Mouse (Mus musculus) retina, adult 2 months (tissue): ENCODE data around the gene Foxb2.
"Not testable (repeated sequence)": the region's sequence is repeated elsewhere in the genome, so short reads cannot be mapped to it uniquely, and the experiment has no call there.

ENCODE experiments used
- DNase-seq: peaks from one replicate; pipeline ENCODE4 v3.0.0-alpha.2; 2012; ENCODE audit warnings: low read depth, low spot score

Gene Foxb2

GRCm38 (mm10) chr19:16873221-16873861 lies at the start of gene Foxb2:
Gene Foxb2 (minus strand): TSS chr19:16873805.
- DNase-seq: no peak

DNA sequence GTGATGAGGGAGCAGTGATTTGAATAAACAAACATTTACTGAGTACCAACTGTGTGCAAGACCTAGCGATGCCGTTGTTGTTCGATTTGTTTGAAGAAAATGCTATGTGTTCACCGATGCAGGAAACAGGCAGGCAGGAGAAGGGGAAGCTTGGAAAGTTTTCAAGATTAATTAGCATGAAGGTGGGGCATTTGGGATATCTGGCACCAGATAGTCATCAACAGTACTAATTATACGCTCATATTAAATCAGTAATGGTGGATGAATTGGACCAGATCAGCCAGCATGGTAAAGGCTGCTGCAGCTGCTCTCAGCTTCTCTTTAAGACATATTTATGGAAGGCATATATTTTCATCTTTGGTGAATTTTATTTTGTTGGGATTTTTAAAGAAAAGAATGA lies 37.9 kb upstream of the Foxb2 start:
- no peak for DNase-seq

DNA sequence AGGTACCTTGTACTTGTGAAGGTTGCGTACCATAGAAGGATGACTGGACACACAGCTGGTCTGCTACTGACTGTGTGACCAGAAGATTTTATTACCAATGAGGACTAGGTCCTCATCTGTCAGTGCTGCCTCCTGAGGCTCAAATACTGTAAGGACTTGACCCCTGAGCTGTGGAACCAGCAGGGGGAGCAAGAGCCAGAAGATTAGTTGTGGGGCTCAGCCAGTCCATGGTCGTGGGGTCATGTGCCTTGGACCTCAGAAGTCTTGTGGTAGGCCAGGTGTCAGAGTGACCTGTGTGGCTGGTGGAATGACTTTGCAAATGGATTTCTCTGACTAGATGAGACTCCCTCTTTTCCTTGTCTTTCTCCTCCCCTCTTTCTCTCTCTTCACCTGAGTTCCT lies 29.5 kb upstream of the Foxb2 start:
- no peak for DNase-seq

GRCm38 (mm10) chr19:16899716-16900115 lies 26.1 kb upstream of the Foxb2 start:
- no peak for DNase-seq

DNA sequence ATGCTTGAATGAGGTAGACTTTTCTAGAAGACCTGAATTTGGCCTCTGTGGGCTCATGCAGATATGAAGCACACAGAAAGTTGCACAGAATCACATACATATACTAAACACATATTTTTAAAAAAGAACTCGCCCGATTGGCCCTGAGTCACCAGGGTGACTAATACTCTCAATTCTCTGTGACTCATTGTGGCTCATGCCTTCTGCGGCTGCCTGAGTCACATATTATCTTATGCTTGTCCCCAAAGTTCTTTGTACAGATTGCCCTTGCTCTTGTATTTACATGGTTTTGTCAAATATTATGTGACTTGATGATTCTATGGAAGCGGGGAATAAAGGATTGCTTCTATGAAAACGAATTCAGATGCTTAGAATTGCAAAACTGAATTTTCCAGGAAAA lies 25.0 kb upstream of the Foxb2 start:
- DNase-seq: no peak

DNA sequence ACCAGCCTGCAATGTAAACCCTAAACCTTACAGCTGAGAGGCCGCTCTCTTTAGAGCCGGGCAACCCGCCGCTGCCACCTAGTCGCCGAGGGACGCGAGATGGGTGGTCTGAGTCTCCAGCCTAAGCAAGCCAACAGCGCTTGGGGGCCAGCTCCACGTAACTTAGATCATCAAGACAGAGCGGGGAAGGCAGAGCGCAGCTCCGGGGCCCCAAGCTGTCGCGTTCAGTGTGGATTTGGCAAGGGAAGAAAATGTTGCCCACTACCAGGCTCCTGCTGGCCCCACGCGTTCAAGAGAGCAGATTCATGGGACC lies 2.8 kb upstream of the Foxb2 start:
- no peak for DNase-seq

GRCm38 (mm10) chr19:16875631-16876457 lies 2.2 kb upstream of the Foxb2 start:
- DNase-seq: no peak

DNA sequence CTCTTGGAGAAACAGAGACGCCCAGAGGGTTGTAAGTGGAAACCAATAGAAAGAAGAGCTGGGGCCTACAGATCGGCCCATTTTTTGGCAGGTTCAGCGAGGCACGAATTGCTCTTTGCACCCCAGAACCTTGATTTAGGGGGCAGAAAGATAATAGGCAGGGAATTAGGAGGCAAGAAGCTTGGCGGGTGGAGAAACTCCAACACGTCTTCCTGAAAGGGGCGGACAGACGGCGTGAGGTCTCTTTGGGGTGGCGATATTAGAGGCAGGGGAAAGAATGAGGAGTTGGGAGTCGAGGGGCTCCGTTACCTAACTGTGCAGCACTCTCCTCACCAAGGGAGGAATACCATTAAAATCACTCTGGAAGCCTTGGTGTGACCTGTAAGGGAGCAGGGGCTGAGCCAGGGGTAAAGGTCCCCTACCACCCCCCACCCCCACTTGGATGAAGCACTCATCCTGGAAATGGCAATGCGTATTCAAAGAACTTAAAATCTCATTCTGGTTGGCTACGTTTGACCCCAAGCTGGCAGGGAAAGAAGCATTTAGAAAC lies 1.5 kb upstream of the Foxb2 start:
- DNase-seq: no peak

- DNase-seq: no peak
Measured at GRCm38 (mm10) chr19:16873942-16874861, 597 bp upstream of the Foxb2 start.

DNA sequence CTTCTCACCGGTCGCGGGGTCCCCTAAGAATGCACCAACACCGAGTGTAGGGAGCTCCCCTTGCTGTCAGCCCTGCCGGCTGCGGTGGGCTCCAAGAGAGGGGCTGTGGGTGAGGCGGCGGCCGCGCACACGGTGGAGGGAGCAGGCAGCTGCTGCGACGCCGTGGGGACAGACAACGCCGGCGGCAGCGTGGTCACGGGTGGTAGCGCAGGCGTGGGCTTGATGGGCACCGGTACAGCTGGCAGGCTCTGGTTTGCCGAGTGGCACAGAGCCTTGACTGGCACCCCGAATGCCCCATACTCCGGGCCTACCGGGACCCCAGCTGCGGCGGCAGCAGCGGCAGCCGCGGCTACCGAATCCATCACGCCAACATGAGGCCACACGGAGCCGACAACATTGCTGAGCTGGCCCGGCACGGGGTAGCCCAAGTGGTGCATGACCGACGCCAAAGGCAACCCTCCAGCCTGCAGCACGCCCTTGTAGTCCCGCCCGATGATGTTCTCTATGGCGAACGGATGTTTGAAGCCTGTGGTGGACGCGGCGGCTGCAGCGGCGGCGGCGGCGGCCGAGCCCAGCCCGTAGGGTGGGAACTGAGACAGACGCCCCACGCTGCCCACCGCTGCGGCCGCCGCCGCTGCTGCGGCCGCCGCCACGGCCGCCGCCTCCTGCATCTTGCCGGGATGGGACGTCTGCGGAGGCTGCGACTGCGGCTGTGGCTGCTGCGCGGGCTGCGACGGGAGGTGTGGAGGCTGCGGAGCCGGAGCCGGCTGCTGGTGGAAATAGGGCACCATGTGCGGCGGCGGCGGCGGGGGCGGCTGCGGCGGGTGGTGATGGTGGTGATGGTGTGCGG lies 1.0 kb downstream of the Foxb2 start:
- no peak for DNase-seq

GRCm38 (mm10) chr19:16871192-16871760 lies 2.3 kb downstream of the Foxb2 start:
- DNase-seq: no peak

DNA sequence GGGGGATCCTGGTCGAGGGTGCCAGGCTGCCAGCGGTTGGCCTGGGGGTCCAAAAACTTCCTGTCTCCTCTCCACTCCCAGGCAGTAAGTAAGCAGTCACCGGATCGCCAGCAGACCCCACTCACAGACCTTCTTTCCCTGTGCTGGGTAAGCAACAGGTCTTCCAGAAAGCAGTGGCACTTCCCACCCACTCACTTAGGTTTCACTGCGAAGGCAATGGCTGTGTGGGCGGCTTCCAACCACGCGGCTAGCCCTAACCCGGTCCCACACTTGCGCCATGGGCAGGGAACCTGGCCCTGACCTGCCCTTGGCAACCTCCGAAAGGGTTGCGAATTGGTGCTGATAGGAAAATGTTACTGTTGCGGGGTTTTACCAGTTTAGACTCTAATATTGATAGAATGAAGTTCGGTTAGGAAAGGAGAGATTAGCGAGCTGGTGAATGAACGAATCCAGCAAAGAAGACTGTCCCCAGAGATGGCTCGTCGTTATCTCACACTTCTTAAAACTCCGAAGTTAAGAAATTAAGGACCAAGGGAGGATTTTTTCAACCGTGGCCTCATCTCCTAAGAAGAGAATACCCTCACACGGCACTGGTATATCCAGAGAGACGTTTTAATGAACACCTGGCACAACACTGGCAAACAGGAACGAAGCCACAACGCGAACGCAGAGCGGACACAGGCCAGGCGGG lies 3.0 kb downstream of the Foxb2 start:
- DNase-seq: no peak

DNA sequence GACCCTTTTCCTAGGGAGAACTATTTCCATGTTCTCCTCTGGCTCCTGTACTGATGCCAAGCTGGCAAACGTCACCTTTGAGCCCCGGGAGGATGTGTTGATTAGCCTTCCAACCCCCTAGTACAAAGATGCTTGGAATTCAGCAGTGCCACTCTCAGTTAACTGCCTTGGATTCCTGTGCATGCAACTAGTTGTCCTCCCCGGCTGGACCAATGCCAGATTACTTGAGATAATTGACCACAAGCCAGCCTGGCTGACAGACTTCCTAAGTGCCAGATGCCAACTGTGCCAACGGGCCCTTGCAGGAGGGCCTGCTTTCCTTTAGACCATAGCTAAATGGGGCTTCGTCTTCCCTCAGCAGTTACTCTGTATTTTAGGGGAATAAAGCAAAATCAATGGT lies 5.1 kb downstream of the Foxb2 start:
- DNase-seq: no peak

DNA sequence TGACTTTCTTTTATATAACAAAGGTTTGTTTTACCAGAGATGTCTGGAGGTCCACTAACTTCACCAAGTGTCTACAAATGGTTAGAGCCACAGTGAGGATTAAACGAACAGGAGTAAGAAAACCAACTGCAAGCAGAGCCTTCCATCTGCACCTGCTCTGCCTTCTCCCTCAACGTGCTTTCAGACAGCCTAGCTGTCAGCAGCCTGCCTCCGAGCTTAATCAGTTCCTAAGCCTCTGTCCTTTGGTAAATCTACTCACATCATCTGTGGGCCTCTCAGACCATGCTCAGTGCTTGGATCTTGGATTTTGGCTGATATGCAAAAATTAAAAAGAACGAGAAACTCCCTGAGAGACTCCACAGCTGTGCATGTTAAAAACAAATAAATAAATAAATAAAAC lies 15.0 kb downstream of the Foxb2 start:
- DNase-seq: no peak

- DNase-seq: no peak
Measured at GRCm38 (mm10) chr19:16856752-16857151, 16.9 kb downstream of the Foxb2 start.

- DNase-seq: not testable (repeated sequence)
Measured at GRCm38 (mm10) chr19:16844091-16844490, 29.5 kb downstream of the Foxb2 start.

GRCm38 (mm10) chr19:16841516-16842249 lies 31.9 kb downstream of the Foxb2 start:
- DNase-seq: no peak

GRCm38 (mm10) chr19:16841001-16841400 lies 32.6 kb downstream of the Foxb2 start:
- no peak for DNase-seq

DNA sequence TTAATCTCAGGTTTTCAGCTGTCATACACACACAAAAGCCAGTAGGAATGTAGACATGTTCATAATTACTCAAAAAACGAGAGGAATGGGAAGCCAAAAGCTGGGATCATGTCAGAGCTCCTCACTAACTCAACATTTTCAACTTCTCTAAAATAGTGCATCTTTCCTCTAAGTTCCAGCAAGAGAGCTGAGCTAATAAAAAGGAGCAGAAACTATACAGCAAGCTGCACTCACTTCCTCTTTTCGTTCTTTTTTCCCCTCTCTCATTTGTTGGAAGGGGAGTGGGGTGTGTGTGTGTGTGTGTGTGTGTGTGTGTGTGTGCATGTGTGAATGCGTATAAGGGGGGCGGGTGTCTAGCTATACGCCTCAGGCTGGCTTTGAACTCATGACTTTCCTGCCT lies 45.9 kb downstream of the Foxb2 start:
- no peak for DNase-seq
